Mouse (Mus musculus) ovary, postnatal 10 days (tissue): ENCODE measurements around the gene Tulp3.

Experiments used
- DNase-seq: peaks from one replicate; pipeline ENCODE4 v3.0.0; 2022; ENCODE audit warnings: low spot score

Gene Tulp3

GRCm38 (mm10) chr6:128296750-128297393, 58.8 kb downstream of the Tulp3 start:
- no peak for DNase-seq

GRCm38 (mm10) chr6:128295876-128296749, 59.5 kb downstream of the Tulp3 start:
- DNase-seq: no peak

- DNase-seq: no peak
These were observed 64.4 kb downstream of the Tulp3 start for GRCm38 (mm10) chr6:128291284-128291683.

- DNase-seq: no peak
These were observed 67.0 kb downstream of the Tulp3 start for GRCm38 (mm10) chr6:128288681-128289080.

GRCm38 (mm10) chr6:128285792-128286430, 69.7 kb downstream of the Tulp3 start:
- DNase-seq: no peak

GRCm38 (mm10) chr6:128282126-128282525, 73.5 kb downstream of the Tulp3 start:
- DNase-seq: no peak

- DNase-seq: no peak
These were observed 75.0 kb downstream of the Tulp3 start for GRCm38 (mm10) chr6:128280472-128281145.

- no peak for DNase-seq
These were observed 76.0 kb downstream of the Tulp3 start for GRCm38 (mm10) chr6:128279608-128280007.

- DNase-seq: no peak
These were observed 76.6 kb downstream of the Tulp3 start for GRCm38 (mm10) chr6:128279099-128279498.

GRCm38 (mm10) chr6:128277132-128278085, 78.2 kb downstream of the Tulp3 start:
- DNase-seq: no peak

GRCm38 (mm10) chr6:128276349-128276748, 79.3 kb downstream of the Tulp3 start:
- no peak for DNase-seq

GRCm38 (mm10) chr6:128275506-128276064, 80.1 kb downstream of the Tulp3 start:
- DNase-seq: no peak

- DNase-seq: no peak
These were observed 82.1 kb downstream of the Tulp3 start for GRCm38 (mm10) chr6:128273507-128273906.

GRCm38 (mm10) chr6:128272754-128273153, 82.9 kb downstream of the Tulp3 start:
- no peak for DNase-seq
